Mouse (Mus musculus) forebrain, embryonic 13.5 days (tissue): ENCODE data around the gene Golga4. TPM values are rescaled to one million over a fixed set of nuclear protein-coding genes. Genes with fewer than 3 reads are reported as not detected.

ENCODE experiments used
- ATAC-seq: fragments of 200-750 bp; cut with Nextera tagmentation; 2 replicates; pipeline ENCODE4 v1.8.0; 2017
- H3K27ac ChIP-seq: fragments of 300-500 bp; sonication (generic); 2 replicates; pipeline ENCODE4 v1.5.1; 2015; ENCODE audit warnings: inconsistent platforms, mild to moderate bottlenecking, moderate library complexity
- H3K27me3 ChIP-seq: fragments of 300-500 bp; sonication (generic); 2 replicates; pipeline ENCODE4 v1.6.1; 2015; ENCODE audit warnings: mild to moderate bottlenecking, inconsistent platforms
- H3K36me3 ChIP-seq: fragments of 300-500 bp; sonication (generic); 2 replicates; pipeline ENCODE4 v1.6.1; 2015; ENCODE audit warnings: mild to moderate bottlenecking, inconsistent platforms; ENCODE audit not compliant: poor library complexity, severe bottlenecking
- H3K4me1 ChIP-seq: fragments of 300-500 bp; sonication (generic); 2 replicates; pipeline ENCODE4 v1.6.1; 2015; ENCODE audit warnings: inconsistent platforms
- H3K4me2 ChIP-seq: fragments of 300-500 bp; sonication (generic); 2 replicates; pipeline ENCODE4 v1.6.1; 2015; ENCODE audit warnings: inconsistent platforms, mild to moderate bottlenecking, moderate library complexity
- H3K4me3 ChIP-seq: fragments of 300-500 bp; sonication (generic); 2 replicates; pipeline ENCODE4 v1.5.1; 2015; ENCODE audit warnings: mild to moderate bottlenecking, inconsistent platforms
- H3K9ac ChIP-seq: fragments of 300-500 bp; sonication (generic); 2 replicates; pipeline ENCODE4 v1.6.1; 2015; ENCODE audit warnings: mild to moderate bottlenecking, inconsistent platforms
- H3K9me3 ChIP-seq: fragments of 300-500 bp; sonication (generic); replicated peaks from 2 replicates; pipeline ENCODE4 v1.6.1; 2016; ENCODE audit warnings: inconsistent platforms
- WGBS: fragments of 180-500 bp; shearing (Covaris S2); methylation state at CpG from one replicate; pipeline ENCODE4 v1.1.7; 2015; 5-methylcytosine and 5-hydroxymethylcytosine counted together
- polyA plus RNA-seq: library from polyadenylated mRNA; unstranded; fragments of >200 nt; fragmentation: Nextera tagmentation; extraction: Ambion mirVana; gene quantifications from 2 replicates; pipeline ENCODE4 v1.2.1, GENCODE M21; 2015

The Golga4 gene
- polyA plus RNA-seq, 1 experiment from 2014 or later: 54.3 TPM

GRCm38 (mm10) chr9:118478839-118479507, 27.1 kb upstream of the Golga4 start:
- Histone ChIP-seq H3K9me3 (no peaks in the 10 kb centered on the region), H3K27me3 (peaks cover 90% of the 10 kb centered on the region), H3K4me1 (peaks cover 41% of the 10 kb centered on the region), H3K27ac (peak overlapping the region; percentile 74), H3K4me3 (peak overlapping the region; percentile 56), H3K36me3 (no peaks in the 10 kb centered on the region), H3K4me2 (peak overlapping the region; percentile 68), H3K9ac (peak overlapping the region; percentile 73)
- WGBS: under 1% methylated on average over 78 of the region's 87 CpGs
- peak; percentile 61 for ATAC-seq

GRCm38 (mm10) chr9:118479508-118480291, 26.4 kb upstream of the Golga4 start:
- Histone ChIP-seq H3K4me2 (peak overlapping the region; percentile 68), H3K27ac (peak overlapping the region; percentile 74), H3K27me3 (peaks cover 92% of the 10 kb centered on the region), H3K4me3 (peak overlapping the region; percentile 56), H3K9me3 (no peaks in the 10 kb centered on the region), H3K9ac (peak overlapping the region; percentile 73), H3K36me3 (no peaks in the 10 kb centered on the region), H3K4me1 (peaks cover 46% of the 10 kb centered on the region)
- 7% methylated on average over 23 of the region's 23 CpGs for WGBS
- ATAC-seq: no peak

GRCm38 (mm10) chr9:118480292-118480690, 25.8 kb upstream of the Golga4 start:
- peak overlapping the region; percentile 73 for H3K9ac ChIP-seq
- ATAC-seq: no peak
- H3K27me3 ChIP-seq: peaks cover 92% of the 10 kb centered on the region
- H3K9me3 ChIP-seq: no peaks in the 10 kb centered on the region
- H3K36me3 ChIP-seq: no peaks in the 10 kb centered on the region
- no peak overlapping the region for H3K27ac ChIP-seq
- 7% methylated on average over 14 of the region's 14 CpGs for WGBS
- H3K4me3 ChIP-seq: peak overlapping the region; percentile 56
- peak overlapping the region; percentile 68 for H3K4me2 ChIP-seq
- peaks cover 43% of the 10 kb centered on the region for H3K4me1 ChIP-seq

GRCm38 (mm10) chr9:118482210-118482609, 23.9 kb upstream of the Golga4 start:
- peak overlapping the region; percentile 68 for H3K4me2 ChIP-seq
- WGBS: 73% methylated on average over 10 of the region's 10 CpGs
- H3K9me3 ChIP-seq: no peaks in the 10 kb centered on the region
- H3K4me1 ChIP-seq: peaks cover 38% of the 10 kb centered on the region
- H3K4me3 ChIP-seq: peak overlapping the region; percentile 56
- ATAC-seq: no peak
- H3K27me3 ChIP-seq: peaks cover 96% of the 10 kb centered on the region
- no peaks in the 10 kb centered on the region for H3K36me3 ChIP-seq
- 0 out of 2 replicates have a peak overlapping the region, but pooled peaks have one; percentile 16 for H3K9ac ChIP-seq
- no peak overlapping the region for H3K27ac ChIP-seq

GRCm38 (mm10) chr9:118486361-118487095, 19.5 kb upstream of the Golga4 start:
- no peaks in the 10 kb centered on the region for H3K9me3 ChIP-seq
- H3K4me2 ChIP-seq: peak overlapping the region; percentile 64
- H3K9ac ChIP-seq: no peak overlapping the region
- no peak for ATAC-seq
- peaks cover 39% of the 10 kb centered on the region for H3K4me1 ChIP-seq
- H3K27me3 ChIP-seq: peaks cover 85% of the 10 kb centered on the region
- peak overlapping the region; percentile 40 for H3K27ac ChIP-seq
- WGBS: under 1% methylated on average over 32 of the region's 32 CpGs
- H3K4me3 ChIP-seq: peak overlapping the region; percentile 33
- H3K36me3 ChIP-seq: no peaks in the 10 kb centered on the region

GRCm38 (mm10) chr9:118487096-118487395, 19.0 kb upstream of the Golga4 start:
- Histone ChIP-seq H3K27ac (peak overlapping the region; percentile 40; the same call in 1 of the 2 replicates), H3K9me3 (no peaks in the 10 kb centered on the region), H3K36me3 (no peaks in the 10 kb centered on the region), H3K4me3 (peak overlapping the region; percentile 33), H3K4me2 (peak overlapping the region; percentile 64), H3K27me3 (peaks cover 80% of the 10 kb centered on the region), H3K9ac (no peak overlapping the region), H3K4me1 (peaks cover 39% of the 10 kb centered on the region)
- ATAC-seq: no peak
- whole genome bisulfite sequencing: under 1% methylated on average over 9 of the region's 9 CpGs

- under 1% methylated on average over 22 of the region's 22 CpGs for WGBS
- H3K4me3 ChIP-seq: peak overlapping the region; percentile 33
- H3K27me3 ChIP-seq: peaks cover 77% of the 10 kb centered on the region
- no peaks in the 10 kb centered on the region for H3K9me3 ChIP-seq
- H3K9ac ChIP-seq: 0 out of 2 replicates have a peak overlapping the region, but pooled peaks have one; percentile 30
- no peaks in the 10 kb centered on the region for H3K36me3 ChIP-seq
- peak overlapping the region; percentile 64 for H3K4me2 ChIP-seq
- peak overlapping the region; percentile 40; the same call in 1 of the 2 replicates for H3K27ac ChIP-seq
- peak; percentile 31; the same call in 1 of the 2 replicates for ATAC-seq
- H3K4me1 ChIP-seq: peaks cover 39% of the 10 kb centered on the region
Measured at GRCm38 (mm10) chr9:118487636-118488035, 18.4 kb upstream of the Golga4 start.

- Histone ChIP-seq H3K9ac (peak overlapping the region; percentile 30; the same call in 1 of the 2 replicates), H3K9me3 (no peaks in the 10 kb centered on the region), H3K27ac (no peak overlapping the region), H3K36me3 (no peaks in the 10 kb centered on the region), H3K4me1 (peaks cover 39% of the 10 kb centered on the region), H3K27me3 (peaks cover 73% of the 10 kb centered on the region), H3K4me2 (peak overlapping the region; percentile 64), H3K4me3 (peak overlapping the region; percentile 33)
- peak; percentile 29; the same call in 1 of the 2 replicates for ATAC-seq
- WGBS: under 1% methylated on average over 28 of the region's 28 CpGs
Measured at GRCm38 (mm10) chr9:118488138-118488895, 17.8 kb upstream of the Golga4 start.

GRCm38 (mm10) chr9:118488896-118489578, 17.0 kb upstream of the Golga4 start:
- 2% methylated on average over 20 of the region's 20 CpGs for WGBS
- H3K27ac ChIP-seq: no peak overlapping the region

GRCm38 (mm10) chr9:118489579-118490019, 16.5 kb upstream of the Golga4 start:
- Histone ChIP-seq H3K4me2 (peak overlapping the region; percentile 64), H3K9ac (no peak overlapping the region), H3K9me3 (no peaks in the 10 kb centered on the region), H3K4me1 (peaks cover 36% of the 10 kb centered on the region), H3K27me3 (peaks cover 60% of the 10 kb centered on the region), H3K36me3 (no peaks in the 10 kb centered on the region), H3K4me3 (peak overlapping the region; percentile 26), H3K27ac (no peak overlapping the region)
- 2% methylated on average over 16 of the region's 16 CpGs for WGBS
- peak; percentile 82 for ATAC-seq

More at GRCm38 (mm10) chr9:118488896-118489578, 17.0 kb upstream of the Golga4 start:
- H3K9me3 ChIP-seq: no peaks in the 10 kb centered on the region
- peak overlapping the region; percentile 33 for H3K4me3 ChIP-seq
- H3K4me1 ChIP-seq: peaks cover 39% of the 10 kb centered on the region
- H3K36me3 ChIP-seq: no peaks in the 10 kb centered on the region
- peaks cover 66% of the 10 kb centered on the region for H3K27me3 ChIP-seq
- H3K4me2 ChIP-seq: peak overlapping the region; percentile 64
- peak; percentile 50; the same call in 1 of the 2 replicates for ATAC-seq
- H3K9ac ChIP-seq: no peak overlapping the region

- Histone ChIP-seq H3K36me3 (no peaks in the 10 kb centered on the region), H3K9ac (no peak overlapping the region), H3K4me1 (peaks cover 33% of the 10 kb centered on the region), H3K4me3 (no peak overlapping the region), H3K9me3 (no peaks in the 10 kb centered on the region), H3K27ac (no peak overlapping the region), H3K27me3 (peaks cover 44% of the 10 kb centered on the region), H3K4me2 (no peak overlapping the region)
- no peak for ATAC-seq
- 82% methylated on average over 4 of the region's 4 CpGs for WGBS
Measured at GRCm38 (mm10) chr9:118491195-118491594, 14.9 kb upstream of the Golga4 start.
